Mouse (Mus musculus) kidney, adult 2 months (tissue): ENCODE data around the gene Mef2d. TPM values are rescaled to one million over a fixed set of nuclear protein-coding genes. Genes with fewer than 3 reads are reported as not detected.

Experiments
- DNase-seq: peaks from one replicate; pipeline ENCODE4 v3.0.0; 2021
- H3K27ac ChIP-seq: fragments of 200-500 bp; 2 replicates; pipeline ENCODE4 v1.5.1; 2012; ENCODE audit warnings: low read depth, low read length, control low read depth, inconsistent platforms; ENCODE audit not compliant: insufficient read depth
- H3K27me3 ChIP-seq: fragments of 200-500 bp; replicated peaks from 2 replicates; pipeline ENCODE4 v1.6.1; 2012; ENCODE audit warnings: mild to moderate bottlenecking, moderate library complexity, low read length, inconsistent platforms; ENCODE audit not compliant: control insufficient read depth, insufficient read depth
- H3K36me3 ChIP-seq: fragments of 200-500 bp; 2 replicates; pipeline ENCODE4 v1.6.1; 2012; ENCODE audit warnings: mild to moderate bottlenecking, moderate library complexity, low read length, inconsistent platforms; ENCODE audit not compliant: control insufficient read depth, insufficient read depth
- H3K4me1 ChIP-seq: fragments of 200-500 bp; 2 replicates; pipeline ENCODE4 v1.6.1; 2011; ENCODE audit warnings: low read length; ENCODE audit not compliant: control insufficient read depth, insufficient read depth
- H3K4me3 ChIP-seq: fragments of 200-500 bp; 2 replicates; pipeline ENCODE4 v1.5.1; 2011; ENCODE audit warnings: mild to moderate bottlenecking, low read depth, low read length, control low read depth; ENCODE audit not compliant: insufficient read depth
- CTCF ChIP-seq: fragments of 200-500 bp; conservative IDR thresholded peaks from 2 replicates; pipeline ENCODE4 v1.5.1; 2011; ENCODE audit warnings: low read depth, mild to moderate bottlenecking, control low read depth, low read length, moderate library complexity, mixed read lengths; ENCODE audit not compliant: insufficient read depth, insufficient read length
- POLR2A ChIP-seq: fragments of 200-500 bp; IDR thresholded peaks from one replicate; pipeline ENCODE4 v1.6.1; 2011; ENCODE audit warnings: low read depth, low read length, control low read depth
- WGBS: fragments of 180-500 bp; shearing (Covaris S2); methylation state at CpG from one replicate; pipeline ENCODE4 v1.1.7; 2018; 5-methylcytosine and 5-hydroxymethylcytosine counted together
- polyA plus RNA-seq: library from polyadenylated mRNA; depleted of rRNA; stranded (reverse); fragments of >200 nt; gene quantifications from 2 replicates; pipeline ENCODE4 v1.2.3, GENCODE M21; 2012

Gene Mef2d
- polyA plus RNA-seq, 1 experiment: 41.8 TPM

DNA sequence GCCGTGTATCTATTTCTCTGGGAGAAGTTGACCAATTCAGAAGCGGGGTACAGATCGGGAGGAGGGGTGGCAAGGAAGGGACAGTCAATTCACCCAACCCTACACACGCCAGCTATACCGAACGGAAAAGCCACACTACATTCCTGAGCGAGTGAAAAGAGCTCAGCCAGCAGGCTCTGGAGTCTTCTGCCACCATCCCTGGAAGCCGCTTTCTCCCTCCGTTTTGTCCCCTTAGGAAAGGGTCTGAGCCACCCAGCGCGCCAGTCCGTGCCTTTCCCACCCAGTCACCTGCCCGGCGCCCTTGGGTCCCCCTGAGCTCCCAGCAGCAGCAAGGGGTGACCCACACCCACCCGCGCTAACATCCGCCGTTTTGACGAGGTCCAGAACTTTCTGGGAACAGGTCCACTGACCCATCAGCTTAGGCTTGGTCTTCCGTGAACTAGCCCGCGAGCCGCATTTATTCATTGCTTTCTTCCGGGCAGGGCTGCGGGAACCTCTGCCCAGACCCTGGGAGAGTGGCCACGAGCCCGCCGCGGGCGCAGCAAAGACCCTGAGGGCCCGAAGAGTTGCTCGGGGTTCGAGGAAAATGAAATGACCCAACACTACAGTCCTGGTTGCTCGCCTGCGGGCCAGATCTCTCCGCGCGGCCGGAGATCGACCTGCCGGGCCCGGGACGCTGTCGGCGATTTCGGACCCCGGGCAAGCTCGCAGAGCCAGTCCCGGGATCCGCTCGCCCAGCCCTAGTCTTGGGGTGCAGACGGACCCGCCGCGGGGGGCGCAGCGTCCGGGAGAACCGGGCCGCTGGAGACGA is 58.2 kb downstream of the Mef2d start:
- TF ChIP-seq CTCF (no peak), POLR2A (no peak)
- no peaks in the 10 kb centered on the region for H3K4me1 ChIP-seq
- 3% methylated on average over 61 of the region's 61 CpGs for WGBS
- H3K27ac ChIP-seq: no peak overlapping the region
- no peak for DNase-seq
- peak overlapping the region; percentile 17; the same call in 1 of the 2 replicates for H3K4me3 ChIP-seq
- H3K27me3 ChIP-seq: peaks cover 14% of the 10 kb centered on the region
- no peaks in the 10 kb centered on the region for H3K36me3 ChIP-seq

GRCm38 (mm10) chr3:88200972-88201330 is 58.8 kb downstream of the Mef2d start:
- Histone ChIP-seq H3K4me3 (peak overlapping the region; percentile 17; the same call in 1 of the 2 replicates), H3K4me1 (no peaks in the 10 kb centered on the region), H3K36me3 (no peaks in the 10 kb centered on the region), H3K27me3 (peaks cover 14% of the 10 kb centered on the region), H3K27ac (no peak overlapping the region)
- WGBS: 1% methylated on average over 37 of the region's 37 CpGs
- TF ChIP-seq CTCF: no peak
- TF ChIP-seq POLR2A: no peak
- DNase-seq: no peak

- Histone ChIP-seq H3K36me3 (no peaks in the 10 kb centered on the region), H3K4me1 (no peaks in the 10 kb centered on the region), H3K27me3 (peaks cover 14% of the 10 kb centered on the region), H3K4me3 (no peak overlapping the region), H3K27ac (no peak overlapping the region)
- WGBS: 14% methylated on average over 5 of the region's 5 CpGs
- no peak for TF ChIP-seq POLR2A
- no peak for TF ChIP-seq CTCF
- DNase-seq: no peak
These were observed 59.5 kb downstream of the Mef2d start for GRCm38 (mm10) chr3:88201640-88202039.

DNA sequence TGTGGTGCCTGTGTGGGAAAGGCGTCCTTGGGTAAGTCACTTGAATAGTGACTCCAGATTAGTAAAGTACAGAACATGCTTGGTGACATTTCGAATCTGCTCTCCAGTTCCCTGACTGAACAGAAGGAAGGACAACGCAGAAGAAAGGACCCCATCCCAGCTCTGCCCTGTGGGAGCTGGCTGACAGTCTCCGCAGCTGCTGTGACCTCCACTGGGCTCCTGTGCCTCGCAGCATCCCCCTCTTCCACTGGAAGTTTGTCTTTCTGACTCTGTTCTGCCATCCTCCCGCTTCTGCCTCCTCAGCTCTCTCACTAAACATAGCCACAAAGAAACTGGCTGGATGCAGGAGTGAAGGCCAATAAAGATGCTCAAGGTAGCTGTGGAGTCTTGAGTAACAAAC is 60.8 kb downstream of the Mef2d start:
- WGBS: 5% methylated on average over 6 of the region's 6 CpGs
- no peak overlapping the region for H3K4me3 ChIP-seq
- H3K36me3 ChIP-seq: no peaks in the 10 kb centered on the region
- H3K4me1 ChIP-seq: no peaks in the 10 kb centered on the region
- H3K27me3 ChIP-seq: peaks cover 14% of the 10 kb centered on the region
- TF ChIP-seq CTCF (no peak), POLR2A (no peak)
- DNase-seq: no peak
- no peak overlapping the region for H3K27ac ChIP-seq

- no peak for TF ChIP-seq CTCF
- TF ChIP-seq POLR2A: no peak
- Histone ChIP-seq H3K27me3 (peaks cover 14% of the 10 kb centered on the region), H3K36me3 (no peaks in the 10 kb centered on the region), H3K27ac (no peak overlapping the region), H3K4me1 (no peaks in the 10 kb centered on the region), H3K4me3 (no peak overlapping the region)
- 9% methylated on average over 5 of the region's 5 CpGs for WGBS
- DNase-seq: no peak
These were observed 61.3 kb downstream of the Mef2d start for GRCm38 (mm10) chr3:88203456-88203855.

- no peak for TF ChIP-seq CTCF
- H3K27ac ChIP-seq: no peak overlapping the region
- H3K36me3 ChIP-seq: no peaks in the 10 kb centered on the region
- DNase-seq: no peak
- H3K4me3 ChIP-seq: no peak overlapping the region
- WGBS: 11% methylated on average over 7 of the region's 7 CpGs
- peaks cover 14% of the 10 kb centered on the region for H3K27me3 ChIP-seq
- H3K4me1 ChIP-seq: no peaks in the 10 kb centered on the region
These were observed 62.0 kb downstream of the Mef2d start for GRCm38 (mm10) chr3:88203999-88204700.

- Histone ChIP-seq H3K4me3 (no peak overlapping the region), H3K4me1 (no peaks in the 10 kb centered on the region), H3K27ac (no peak overlapping the region), H3K27me3 (peaks cover 14% of the 10 kb centered on the region), H3K36me3 (no peaks in the 10 kb centered on the region)
- TF ChIP-seq CTCF (no peak), POLR2A (no peak)
- 30% methylated on average over 1 of the region's 1 CpGs for WGBS
- DNase-seq: no peak
These were observed 62.6 kb downstream of the Mef2d start for GRCm38 (mm10) chr3:88204751-88205150.
